Mouse (Mus musculus) heart, postnatal 0 days (tissue): Measurements from ENCODE around the gene Nrp1. TPM values are rescaled to one million over a fixed set of nuclear protein-coding genes. Genes with fewer than 3 reads are reported as not detected.

Experiments used
- ATAC-seq: fragments of 200-750 bp; cut with Nextera tagmentation; 2 replicates; pipeline ENCODE4 v1.8.0; 2017; ENCODE audit warnings: low read depth, moderate number of reproducible peaks, moderate library complexity; ENCODE audit not compliant: insufficient read depth
- DNase-seq: peaks from one replicate; pipeline ENCODE4 v3.0.0-alpha.2; 2016; ENCODE audit warnings: low spot score
- H3K27ac ChIP-seq: fragments of 300-500 bp; sonication (generic); 2 replicates; pipeline ENCODE4 v1.5.1; 2014; ENCODE audit warnings: low read depth, mild to moderate bottlenecking
- H3K27me3 ChIP-seq: fragments of 300-500 bp; sonication (generic); 2 replicates; pipeline ENCODE4 v1.6.1; 2014; ENCODE audit warnings: low read length, mixed read lengths; ENCODE audit not compliant: control insufficient read depth, insufficient read depth
- H3K36me3 ChIP-seq: fragments of 300-500 bp; sonication (generic); replicated peaks from 2 replicates; pipeline ENCODE4 v1.6.1; 2014; ENCODE audit warnings: low read length, mixed read lengths; ENCODE audit not compliant: control insufficient read depth, insufficient read depth
- H3K4me1 ChIP-seq: fragments of 300-500 bp; sonication (generic); 2 replicates; pipeline ENCODE4 v1.6.1; 2014; ENCODE audit warnings: antibody characterized with exemption; ENCODE audit not compliant: control insufficient read depth, insufficient read depth
- H3K4me2 ChIP-seq: fragments of 300-500 bp; sonication (generic); 2 replicates; pipeline ENCODE4 v1.6.1; 2014; ENCODE audit warnings: low read depth, mild to moderate bottlenecking, low read length, moderate library complexity
- H3K4me3 ChIP-seq: fragments of 300-500 bp; sonication (generic); 2 replicates; pipeline ENCODE4 v1.5.1; 2014; ENCODE audit warnings: low read depth, low read length
- H3K9ac ChIP-seq: fragments of 300-500 bp; sonication (generic); replicated peaks from 2 replicates; pipeline ENCODE4 v1.6.1; 2014; ENCODE audit warnings: low read depth, low read length, mixed read lengths
- H3K9me3 ChIP-seq: fragments of 300-500 bp; sonication (generic); replicated peaks from 2 replicates; pipeline ENCODE4 v1.6.1; 2016; ENCODE audit warnings: low read length; ENCODE audit not compliant: control insufficient read depth
- CTCF ChIP-seq: IDR thresholded peaks from 2 replicates; pipeline ENCODE4 v1.5.1; 2016; ENCODE audit warnings: antibody characterized with exemption, control low read depth, low read depth
- EP300 ChIP-seq: IDR thresholded peaks from 2 replicates; pipeline ENCODE4 v1.6.1; 2016; ENCODE audit warnings: antibody characterized with exemption, low read depth
- WGBS: fragments of 180-500 bp; shearing (Covaris S2); extraction: QIAGEN DNeasy Blood & Tissue Kit; methylation state at CpG from one replicate; pipeline ENCODE4 v1.1.7; 2014; 5-methylcytosine and 5-hydroxymethylcytosine counted together
- polyA plus RNA-seq: library from polyadenylated mRNA; unstranded; fragments of >200 nt; fragmentation: Nextera tagmentation; extraction: Ambion mirVana; gene quantifications from 2 replicates; pipeline ENCODE4 v1.2.1, GENCODE M21; 2015
- total RNA-seq: library from RNA; depleted of rRNA; stranded (reverse); fragments of >200 nt; gene quantifications from 2 replicates; pipeline ENCODE4 v1.2.3, GENCODE M21; 2014; ENCODE audit warnings: low replicate concordance

The Nrp1 gene
- total and polyA plus RNA-seq, 2 experiments from 2014 or later = 90.5 to 122 TPM

DNA sequence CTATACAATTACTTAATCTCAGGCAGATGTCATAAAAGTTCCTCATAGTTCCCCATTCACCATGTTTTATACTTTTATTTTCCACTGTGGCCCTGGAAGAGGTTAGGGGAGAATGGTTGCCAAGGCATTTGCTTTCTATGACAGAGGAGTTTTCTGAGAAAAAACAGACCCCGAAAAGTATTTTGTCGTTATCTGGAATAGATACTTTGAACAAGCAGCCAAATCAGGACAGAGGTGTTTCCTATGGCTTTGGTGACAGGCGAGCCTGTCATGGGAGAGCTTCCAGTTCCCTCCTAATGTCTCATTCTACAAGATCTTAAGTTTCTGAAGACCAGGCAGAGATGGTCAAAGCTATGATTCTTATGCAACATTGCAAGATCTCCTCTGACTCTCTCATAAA lies 13.4 kb downstream of the Nrp1 start:
- peak; percentile 84 for DNase-seq
- Histone ChIP-seq H3K9me3 (no peaks in the 10 kb centered on the region), H3K27me3 (no peaks in the 10 kb centered on the region), H3K36me3 (peaks cover 55% of the 10 kb centered on the region), H3K4me3 (no peak overlapping the region), H3K27ac (peak overlapping the region; percentile 81), H3K4me1 (peaks cover 87% of the 10 kb centered on the region), H3K4me2 (no peak overlapping the region), H3K9ac (no peak overlapping the region)
- peak; percentile 74 for ATAC-seq
- TF ChIP-seq CTCF = no peak
- TF ChIP-seq EP300 = peak; percentile 96
- 8% methylated on average over 3 of the region's 3 CpGs for WGBS

DNA sequence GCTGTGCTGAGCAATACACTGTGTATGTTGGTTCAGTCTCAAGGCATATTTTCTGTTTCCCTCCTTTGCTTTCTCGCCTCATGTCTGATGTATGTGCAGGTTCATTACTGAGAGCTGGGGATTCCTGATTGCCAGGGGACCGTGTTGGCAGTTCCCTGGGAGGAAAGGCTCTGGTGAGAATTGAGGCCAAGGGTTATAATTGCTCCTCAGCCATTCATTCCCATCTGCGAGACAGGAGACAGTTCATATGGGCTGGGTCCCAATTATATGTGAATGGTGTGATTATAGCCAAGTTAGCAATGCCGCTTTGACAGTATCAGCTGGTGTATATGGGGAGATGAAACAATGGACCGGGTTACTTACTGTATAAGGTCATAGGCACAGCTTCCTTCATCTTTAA lies 14.3 kb downstream of the Nrp1 start:
- no peaks in the 10 kb centered on the region for H3K9me3 ChIP-seq
- H3K27me3 ChIP-seq = no peaks in the 10 kb centered on the region
- H3K36me3 ChIP-seq = peaks cover 48% of the 10 kb centered on the region
- no peak overlapping the region for H3K9ac ChIP-seq
- peak overlapping the region; percentile 81 for H3K27ac ChIP-seq
- H3K4me2 ChIP-seq = no peak overlapping the region
- H3K4me1 ChIP-seq = peaks cover 87% of the 10 kb centered on the region
- DNase-seq = no peak
- no peak overlapping the region for H3K4me3 ChIP-seq
- no peak for ATAC-seq
- no peak for TF ChIP-seq CTCF
- no peak for TF ChIP-seq EP300
- WGBS = 45% methylated on average over 5 of the region's 5 CpGs

DNA sequence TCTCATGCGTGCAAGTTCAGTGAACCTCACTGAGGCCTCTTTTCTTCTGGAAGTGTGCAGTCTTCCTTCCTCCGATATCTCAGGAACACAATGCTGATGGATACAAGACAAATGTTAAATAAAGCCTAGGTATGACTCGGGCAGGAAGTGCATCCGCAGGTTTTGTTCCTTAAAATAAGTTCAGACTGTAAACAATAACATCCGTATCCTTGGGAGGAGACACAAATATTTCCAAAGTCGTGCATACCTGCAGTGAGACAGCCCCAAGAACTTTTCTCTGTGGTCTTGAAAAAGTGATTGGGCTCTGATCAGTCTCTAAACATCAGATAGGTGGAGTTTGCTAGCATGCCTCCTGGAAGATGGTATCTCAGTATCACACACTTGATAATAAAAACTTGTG lies 15.0 kb downstream of the Nrp1 start:
- peak overlapping the region; percentile 81 for H3K27ac ChIP-seq
- DNase-seq (no peak), ATAC-seq (no peak)
- no peak overlapping the region for H3K4me3 ChIP-seq
- H3K4me2 ChIP-seq = no peak overlapping the region
- H3K4me1 ChIP-seq = peaks cover 92% of the 10 kb centered on the region
- H3K36me3 ChIP-seq = peaks cover 45% of the 10 kb centered on the region
- 63% methylated on average over 6 of the region's 6 CpGs for WGBS
- TF ChIP-seq CTCF (no peak), EP300 (no peak)
- no peaks in the 10 kb centered on the region for H3K9me3 ChIP-seq
- H3K27me3 ChIP-seq = no peaks in the 10 kb centered on the region
- H3K9ac ChIP-seq = no peak overlapping the region

DNA sequence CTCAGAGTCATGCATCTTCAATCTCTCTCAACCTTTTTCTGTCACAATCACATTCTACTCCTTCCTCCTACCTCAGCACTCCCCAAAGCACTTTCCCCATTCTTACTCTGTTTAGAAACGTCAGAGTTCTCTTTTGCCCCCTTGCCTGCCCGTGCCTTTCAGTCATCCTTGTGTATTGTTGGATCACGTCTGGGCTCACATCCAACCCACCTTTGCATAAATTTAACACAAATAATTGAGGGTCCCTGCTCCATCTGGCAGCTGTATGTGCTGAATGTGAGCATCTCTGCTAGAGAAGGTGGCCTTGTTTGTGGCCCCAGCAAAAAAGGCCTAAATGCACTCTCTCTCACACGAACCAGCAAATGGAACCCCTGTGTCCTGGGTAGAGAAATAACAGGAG lies 16.9 kb downstream of the Nrp1 start:
- no peak for TF ChIP-seq CTCF
- TF ChIP-seq EP300 = no peak
- H3K27ac ChIP-seq = peak overlapping the region; percentile 32; the same call in 1 of the 2 replicates
- WGBS = 39% methylated on average over 4 of the region's 4 CpGs
- no peak overlapping the region for H3K4me3 ChIP-seq
- H3K4me2 ChIP-seq = no peak overlapping the region
- H3K4me1 ChIP-seq = peaks cover 85% of the 10 kb centered on the region
- peaks cover 34% of the 10 kb centered on the region for H3K36me3 ChIP-seq
- H3K9ac ChIP-seq = no peak overlapping the region
- no peak for DNase-seq
- H3K27me3 ChIP-seq = no peaks in the 10 kb centered on the region
- H3K9me3 ChIP-seq = no peaks in the 10 kb centered on the region
- ATAC-seq = no peak

DNA sequence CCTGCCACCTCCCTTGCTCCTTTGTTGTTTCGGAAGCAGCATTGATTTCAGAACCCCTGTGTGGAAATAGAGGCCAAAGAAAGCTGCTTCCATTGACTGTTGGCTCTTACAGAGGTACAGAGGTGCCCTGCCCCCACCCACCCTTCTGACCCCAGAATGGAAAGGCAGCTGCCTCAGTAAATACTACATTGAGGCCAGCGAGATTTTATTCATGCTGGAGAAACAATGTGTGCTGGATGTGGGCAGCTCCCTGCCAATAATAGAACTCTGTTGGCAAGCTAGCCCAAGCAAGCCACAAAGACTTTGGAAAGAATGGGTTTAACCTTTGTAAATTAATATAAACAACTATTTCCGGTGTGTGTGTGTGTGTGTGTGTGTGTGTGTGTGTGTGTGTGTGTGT lies 24.8 kb downstream of the Nrp1 start:
- peak overlapping the region; percentile 13; the same call in 1 of the 2 replicates for H3K4me2 ChIP-seq

DNA sequence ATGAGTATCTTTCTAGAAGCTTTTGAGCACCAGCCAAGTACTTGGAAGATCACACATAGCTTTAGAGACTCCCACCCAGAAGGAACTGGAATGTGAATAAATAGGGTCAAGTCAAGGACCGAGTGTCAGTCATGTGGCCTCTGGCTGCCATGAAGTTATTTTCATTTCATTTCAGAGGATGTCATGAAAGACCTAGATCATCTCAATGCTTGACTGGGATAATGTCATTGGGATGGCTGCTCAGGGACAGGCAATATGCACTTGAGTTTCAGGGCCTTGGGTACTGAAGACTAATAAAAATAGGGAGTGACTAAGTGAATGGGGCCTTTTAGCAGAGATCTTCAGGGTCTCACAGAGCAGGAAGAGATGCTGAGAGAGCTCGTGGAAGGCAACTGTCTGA lies 26.0 kb downstream of the Nrp1 start:
- Histone ChIP-seq H3K27me3 (no peaks in the 10 kb centered on the region), H3K4me2 (no peak overlapping the region), H3K36me3 (0 out of 2 replicates have a peak, but pooled peaks cover 9% of the 10 kb centered on the region), H3K9ac (no peak overlapping the region), H3K4me3 (no peak overlapping the region), H3K9me3 (no peaks in the 10 kb centered on the region), H3K27ac (peak overlapping the region; percentile 83), H3K4me1 (peaks cover 69% of the 10 kb centered on the region)
- no peak for ATAC-seq
- DNase-seq = no peak
- TF ChIP-seq EP300 = no peak
- TF ChIP-seq CTCF = no peak
- WGBS = 36% methylated on average over 2 of the region's 2 CpGs

More for the DNA sequence above, 24.8 kb downstream of the Nrp1 start:
- Histone ChIP-seq H3K9me3 (no peaks in the 10 kb centered on the region), H3K4me1 (peaks cover 73% of the 10 kb centered on the region), H3K9ac (no peak overlapping the region), H3K27ac (peak overlapping the region; percentile 83), H3K27me3 (no peaks in the 10 kb centered on the region), H3K4me3 (no peak overlapping the region), H3K36me3 (0 out of 2 replicates have a peak, but pooled peaks cover 9% of the 10 kb centered on the region)
- DNase-seq = peak; percentile 65
- ATAC-seq = peak; percentile 69
- TF ChIP-seq CTCF (no peak), EP300 (peak; percentile 54; the same call in 1 of the 2 replicates)
- 30% methylated on average over 3 of the region's 3 CpGs for WGBS
